Mouse (Mus musculus) gastrocnemius, postnatal 4 days (tissue): ENCODE results near the gene Prss42. TPM values are rescaled to one million over a fixed set of nuclear protein-coding genes. Genes with fewer than 3 reads are reported as not detected.

ENCODE experiments used
- DNase-seq, 2 experiments: peaks; one replicate each; pipeline ENCODE4 v3.0.0; 2021 to 2022; ENCODE audit warnings: low spot score in 2 of 2, mixed read lengths in 2 of 2
- total RNA-seq, 2 experiments: library from RNA; stranded (reverse); gene quantifications; 2 replicates each; pipeline ENCODE4 v1.2.3; 2021

Gene Prss42
- total RNA-seq, 2 experiments from 2014 or later, result not detected

- no peak for DNase-seq
These were observed 14.4 kb upstream of the Prss42 start for GRCm38 (mm10) chr9:110783611-110784010.

GRCm38 (mm10) chr9:110788169-110788568 lies 9.8 kb upstream of the Prss42 start:
- DNase-seq, result no peak

GRCm38 (mm10) chr9:110790462-110790861 lies 7.5 kb upstream of the Prss42 start:
- DNase-seq, result no peak

GRCm38 (mm10) chr9:110797013-110797412 lies 953 bp upstream of the Prss42 start:
- no peak for DNase-seq

- DNase-seq, result no peak
These were observed 3.0 kb downstream of the Prss42 start for GRCm38 (mm10) chr9:110800834-110801479.

- DNase-seq, result no peak
These were observed 5.3 kb downstream of the Prss42 start for GRCm38 (mm10) chr9:110803294-110803693.

GRCm38 (mm10) chr9:110810051-110810450 lies 12.1 kb downstream of the Prss42 start:
- no peak for DNase-seq

GRCm38 (mm10) chr9:110813789-110814188 lies 15.8 kb downstream of the Prss42 start, which contains the start of gene Prss44:
Gene Prss44, plus strand, starts transcription at chr9:110813994.
- no peak for DNase-seq

GRCm38 (mm10) chr9:110820546-110820945 lies 22.6 kb downstream of the Prss42 start:
- peak in 1 of 2 experiments; percentile 48 for DNase-seq

- DNase-seq, result no peak
These were observed 23.5 kb downstream of the Prss42 start for GRCm38 (mm10) chr9:110821436-110821835.

GRCm38 (mm10) chr9:110825426-110825825 lies 27.5 kb downstream of the Prss42 start:
- no peak for DNase-seq

GRCm38 (mm10) chr9:110825832-110826231 lies 27.9 kb downstream of the Prss42 start:
- no peak for DNase-seq

GRCm38 (mm10) chr9:110826390-110826789 lies 28.4 kb downstream of the Prss42 start, which contains the start of gene Prss43:
Gene Prss43, plus strand, starts transcription at chr9:110826690.
- DNase-seq, result no peak

GRCm38 (mm10) chr9:110833021-110833420 lies 35.1 kb downstream of the Prss42 start:
- DNase-seq, result no peak

- DNase-seq, result no peak
These were observed 36.4 kb downstream of the Prss42 start, which contains the start of gene Prss45 for GRCm38 (mm10) chr9:110834411-110834810. Gene Prss45, plus strand, starts transcription at chr9:110834588.

GRCm38 (mm10) chr9:110834961-110835360 lies 37.0 kb downstream of the Prss42 start:
- no peak for DNase-seq

GRCm38 (mm10) chr9:110836112-110836511 lies 38.1 kb downstream of the Prss42 start:
- DNase-seq, result no peak

GRCm38 (mm10) chr9:110840905-110841304 lies 42.9 kb downstream of the Prss42 start:
- DNase-seq, result no peak

GRCm38 (mm10) chr9:110841438-110841837 lies 43.5 kb downstream of the Prss42 start:
- DNase-seq, result no peak

- DNase-seq, result no peak
These were observed 46.2 kb downstream of the Prss42 start, which contains the start of gene Prss46 for GRCm38 (mm10) chr9:110844206-110844605. Gene Prss46, plus strand, starts transcription at chr9:110844506.

- DNase-seq, result no peak
These were observed 51.2 kb downstream of the Prss42 start for GRCm38 (mm10) chr9:110849162-110849561.
